Mouse (Mus musculus): ENCODE data around the gene 4930433I11Rik.
A peak's percentile ranks its signal among the peaks of the same experiment; 100 is the strongest.
"Not testable (repeated sequence)": the region's sequence is repeated elsewhere in the genome, so short reads cannot be mapped to it uniquely, and the experiment has no call there.

The 4930433I11Rik gene

GRCm38 (mm10) chr7:40987243-40987642 lies at the start of gene 4930433I11Rik:
4930433I11Rik (plus strand) TSS chr7:40987543.
- peak; percentile 42 for DNase-seq

GRCm38 (mm10) chr7:40939371-40939770 lies 48.0 kb upstream of the 4930433I11Rik start:
- peak; percentile 29 for DNase-seq

- DNase-seq: peak; percentile 55
Measured at GRCm38 (mm10) chr7:40942233-40942935, 45.0 kb upstream of the 4930433I11Rik start.

- not testable (repeated sequence) for DNase-seq
Measured at GRCm38 (mm10) chr7:41032419-41032818, 45.1 kb downstream of the 4930433I11Rik start, which contains the start of gene Gm4884. Gm4884 (plus strand) TSS chr7:41032719.

DNA sequence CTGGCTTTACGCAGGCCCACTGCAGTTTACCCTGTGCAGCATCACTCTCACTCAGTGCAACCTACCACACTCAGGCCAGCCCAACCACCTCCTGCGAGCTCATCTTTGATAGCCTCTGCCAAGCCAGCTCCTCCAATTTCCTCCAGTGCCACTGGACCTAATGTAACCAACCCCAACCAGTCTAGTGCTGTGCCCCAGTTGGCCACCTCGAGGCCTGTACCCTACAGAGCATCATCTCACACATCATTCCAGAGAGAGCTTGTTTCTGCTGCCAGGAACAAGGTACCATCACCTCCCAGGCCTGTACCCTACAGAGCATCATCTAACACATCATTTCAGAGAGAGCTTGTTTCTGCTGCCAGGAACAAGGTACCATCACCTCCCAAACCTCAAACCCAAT lies 56.7 kb downstream of the 4930433I11Rik start:
- DNase-seq: peak; percentile 91
